In the genomic region with DNA sequence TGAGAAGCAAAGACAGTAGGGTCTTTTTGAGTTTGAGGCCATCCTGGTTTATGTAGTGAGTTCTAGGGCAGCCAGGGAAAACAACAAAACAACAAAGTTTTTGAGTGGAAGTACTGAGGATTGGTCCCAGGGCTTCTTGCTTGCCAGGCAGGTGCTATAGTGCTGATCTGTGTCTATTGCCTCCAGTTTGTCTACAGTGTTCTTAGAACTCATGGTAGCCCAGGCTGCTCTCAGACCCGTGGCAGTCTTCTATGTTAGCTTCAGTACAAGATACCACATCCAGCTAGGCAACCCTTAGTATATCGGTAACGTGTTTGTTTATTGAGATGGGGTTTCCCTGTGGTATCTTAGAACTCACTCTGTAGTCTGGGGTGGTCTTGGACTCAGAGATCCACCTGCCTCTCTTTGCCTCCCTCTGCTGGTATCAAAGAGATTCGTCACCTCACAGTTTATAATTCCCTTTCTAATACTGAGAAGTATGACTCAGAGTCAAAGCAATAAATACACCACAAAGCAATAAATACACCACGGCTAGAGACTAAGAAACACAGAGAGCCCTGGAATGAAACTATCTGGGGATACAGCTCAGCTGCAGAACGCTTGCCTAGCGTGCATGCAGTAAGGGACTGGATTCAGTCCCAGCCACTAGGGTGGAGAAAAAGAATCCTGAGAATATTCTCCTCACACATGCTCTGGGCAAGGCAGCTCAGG, we compare ENCODE assay signal across 8 mouse cellular contexts. TPM values are rescaled to one million over a fixed set of nuclear protein-coding genes. Genes with fewer than 3 reads are reported as not detected.
A peak's percentile ranks its signal among the peaks of the same experiment; 100 is the strongest.
DNase-seq lines count a peak whose midpoint lies in the region; ATAC-seq and TF ChIP-seq lines count a peak whose summit lies in the region.

No protein-coding gene starts in this region.

- ATAC-seq in intestine, postnatal 0 days: peak; percentile 84

- H3K4me1 ChIP-seq in intestine, postnatal 0 days (replicated peaks; ENCODE audit: control insufficient read depth, insufficient read depth, low read length): no peaks in the 10 kb centered on the region

- no peak overlapping the region for H3K4me3 ChIP-seq in intestine, postnatal 0 days (ENCODE audit: low read depth, low read length)

- DNase-seq in adrenal gland, postnatal 10 days: peak; percentile 35
- DNase-seq in adrenal gland, postnatal 36 days: no peak
- DNase-seq in layer of hippocampus, adult 9-10 months (ENCODE audit: low spot score): peak; percentile 20
- DNase-seq in layer of hippocampus, adult 9-11 months: no peak
- DNase-seq in T-cell, adult 2 months (ENCODE audit: low spot score): peak; percentile 9
- DNase-seq in kidney, adult 8-10 months: no peak
- no peak for DNase-seq in thymus, adult 18-20 months

- 17% methylated on average over 7 of the region's 7 CpGs for WGBS in intestine, postnatal 0 days

- TF ChIP-seq CTCF in intestine, postnatal 0 days (IDR thresholded peaks at IDR 0.05; ENCODE audit: low read depth): peak; percentile 77

- no peak overlapping the region for H3K4me2 ChIP-seq in intestine, postnatal 0 days (replicated peaks; ENCODE audit: low read depth)

- H3K9me3 ChIP-seq in intestine, postnatal 0 days (ENCODE audit: control insufficient read depth): no peaks in the 10 kb centered on the region

- no peak overlapping the region for H3K27ac ChIP-seq in intestine, postnatal 0 days (ENCODE audit: low read depth, low read length)

- no peaks in the 10 kb centered on the region for H3K36me3 ChIP-seq in intestine, postnatal 0 days (ENCODE audit: control insufficient read depth, insufficient read depth)

- no peak overlapping the region for H3K9ac ChIP-seq in intestine, postnatal 0 days (ENCODE audit: low read depth, low read length)

- no peaks in the 10 kb centered on the region for H3K27me3 ChIP-seq in intestine, postnatal 0 days (replicated peaks; ENCODE audit: control insufficient read depth, insufficient read depth, low read length)

RNA-seq across cellular contexts. Expression of gene Fbxw11, which starts 51.1 kb away (rescaled TPM):
- 10 to 100 TPM; 68.0 to 72.9 TPM for total RNA-seq in adrenal gland, postnatal 10 days (2021)
- 100 to 1,000 TPM; 107 to 111 TPM for total RNA-seq in adrenal gland, postnatal 36 days (2021)
- polyA plus RNA-seq in intestine, postnatal 0 days (2015; fragmentation: Nextera tagmentation; extraction: Ambion mirVana): 33.8 and 34.0 TPM in 2 replicates

Comparison
In these comparisons a context has a peak if more than half of its experiments do, and no peak if none do; other contexts are left out.
1. DNase-seq: peak in adrenal gland, postnatal 10 days (single experiment), layer of hippocampus, adult 9-10 months (single experiment) and T-cell, adult 2 months (single experiment); none in adrenal gland, postnatal 36 days (0 of 2), layer of hippocampus, adult 9-11 months (single experiment), kidney, adult 8-10 months (0 of 2) and thymus, adult 18-20 months (0 of 2).